Mouse (Mus musculus): ENCODE measurements around the gene Tomm7. TPM values are rescaled to one million over a fixed set of nuclear protein-coding genes. Genes with fewer than 3 reads are reported as not detected.

The Tomm7 gene
- polyA plus RNA-seq, 1 experiment from 2014 or later, result 108 TPM

- Histone ChIP-seq H3K36me3 (ENCODE audit: insufficient read depth) (no peaks in the 10 kb centered on the region), H3K9me3 (ENCODE audit: low read depth, low read length) (no peaks in the 10 kb centered on the region), H3K9ac (no peak overlapping the region), H3K4me2 (no peak overlapping the region), H3K27me3 (ENCODE audit: insufficient read depth, low read length) (peaks cover 6% of the 10 kb centered on the region; the same call in 1 of the 2 replicates), H3K4me1 (ENCODE audit: insufficient read depth) (no peaks in the 10 kb centered on the region), H3K4me3 (ENCODE audit: low read depth, low read length) (no peak overlapping the region), H3K27ac (ENCODE audit: low read depth) (no peak overlapping the region)
- DNase-seq (peak; percentile 81), ATAC-seq (ENCODE audit: insufficient read depth) (no peak)
- peak; percentile 75 for TF ChIP-seq CTCF (IDR thresholded peaks at IDR 0.05; ENCODE audit: low read depth)
- 35% methylated on average over 11 of the region's 11 CpGs for WGBS
Observed at GRCm38 (mm10) chr5:23826321-23827004, 17.5 kb downstream of the Tomm7 start.

DNA sequence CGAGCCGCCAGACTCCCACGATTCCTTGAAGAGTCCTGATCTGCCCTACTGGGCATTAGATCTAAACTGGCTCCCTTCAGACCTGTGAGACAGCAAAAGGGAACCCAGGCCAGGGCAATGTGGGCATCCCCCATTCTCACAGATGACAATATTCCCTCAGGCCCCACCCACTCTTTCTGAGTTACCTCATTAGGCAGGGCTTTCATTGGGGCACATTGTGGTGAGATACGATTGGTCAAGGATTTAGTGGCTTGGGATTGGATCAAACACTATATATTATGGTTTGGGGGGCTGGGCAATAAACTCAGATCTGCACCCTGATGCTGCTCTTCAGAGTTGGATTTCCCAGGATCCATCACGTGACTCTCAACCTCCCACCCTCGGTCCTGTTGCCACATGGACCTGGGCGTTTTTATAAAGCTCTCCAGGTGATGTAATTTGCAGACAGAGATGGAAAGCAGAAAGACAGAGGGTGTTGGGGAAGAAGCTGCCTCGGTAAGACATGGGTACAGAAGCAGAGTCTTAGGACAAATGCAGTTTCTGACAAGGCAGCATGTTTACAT, 19.7 kb downstream of the Tomm7 start:
- H3K9ac ChIP-seq, result no peak overlapping the region
- no peak overlapping the region for H3K4me3 ChIP-seq (ENCODE audit: low read depth, low read length)
- H3K36me3 ChIP-seq (ENCODE audit: insufficient read depth), result peaks cover 11% of the 10 kb centered on the region; the same call in 1 of the 2 replicates
- no peaks in the 10 kb centered on the region for H3K27me3 ChIP-seq (ENCODE audit: insufficient read depth, low read length)
- H3K4me1 ChIP-seq (ENCODE audit: insufficient read depth), result no peaks in the 10 kb centered on the region
- ATAC-seq (ENCODE audit: insufficient read depth) (no peak), DNase-seq (no peak)
- H3K9me3 ChIP-seq (ENCODE audit: low read depth, low read length), result no peaks in the 10 kb centered on the region
- WGBS, result 72% methylated on average over 8 of the region's 8 CpGs
- TF ChIP-seq CTCF (IDR thresholded peaks at IDR 0.05; ENCODE audit: low read depth), result no peak
- no peak overlapping the region for H3K27ac ChIP-seq (ENCODE audit: low read depth)
- no peak overlapping the region for H3K4me2 ChIP-seq

DNA sequence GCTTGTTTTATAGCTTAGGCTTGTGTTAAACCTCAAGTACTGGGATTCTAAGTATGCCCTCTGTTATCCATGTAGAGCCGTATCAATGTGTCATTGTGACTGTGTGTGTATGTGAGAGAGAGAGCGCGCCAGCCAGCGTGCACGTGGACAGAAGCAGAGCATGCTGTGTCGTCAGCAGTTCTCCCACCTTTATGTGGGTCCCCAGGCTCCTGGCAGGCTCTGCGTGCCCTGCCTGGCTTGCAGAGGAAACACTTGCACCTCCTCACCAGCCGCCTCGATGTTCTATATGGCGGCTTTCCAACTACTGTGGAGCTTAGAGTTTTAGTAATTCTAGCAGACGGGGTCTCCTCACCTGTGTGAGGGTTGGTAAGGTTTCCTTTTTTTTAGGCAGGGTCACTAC, 21.7 kb downstream of the Tomm7 start:
- TF ChIP-seq CTCF (IDR thresholded peaks at IDR 0.05; ENCODE audit: low read depth), result no peak
- Histone ChIP-seq H3K4me3 (ENCODE audit: low read depth, low read length) (no peak overlapping the region), H3K4me2 (no peak overlapping the region), H3K27ac (ENCODE audit: low read depth) (no peak overlapping the region), H3K9ac (no peak overlapping the region), H3K27me3 (ENCODE audit: insufficient read depth, low read length) (no peaks in the 10 kb centered on the region), H3K9me3 (ENCODE audit: low read depth, low read length) (no peaks in the 10 kb centered on the region), H3K36me3 (ENCODE audit: insufficient read depth) (peaks cover 24% of the 10 kb centered on the region), H3K4me1 (ENCODE audit: insufficient read depth) (no peaks in the 10 kb centered on the region)
- WGBS, result 73% methylated on average over 11 of the region's 11 CpGs
- ATAC-seq (ENCODE audit: insufficient read depth) (no peak), DNase-seq (no peak)

GRCm38 (mm10) chr5:23816681-23817080, 27.3 kb downstream of the Tomm7 start:
- ATAC-seq (ENCODE audit: insufficient read depth) (no peak), DNase-seq (no peak)
- Histone ChIP-seq H3K9ac (no peak overlapping the region), H3K4me1 (ENCODE audit: insufficient read depth) (no peaks in the 10 kb centered on the region), H3K27ac (ENCODE audit: low read depth) (no peak overlapping the region), H3K4me2 (no peak overlapping the region), H3K36me3 (ENCODE audit: insufficient read depth) (peaks cover 73% of the 10 kb centered on the region), H3K27me3 (ENCODE audit: insufficient read depth, low read length) (no peaks in the 10 kb centered on the region), H3K4me3 (ENCODE audit: low read depth, low read length) (no peak overlapping the region), H3K9me3 (ENCODE audit: low read depth, low read length) (peaks cover 8% of the 10 kb centered on the region; the same call in 1 of the 2 replicates)
- WGBS, result 84% methylated on average over 15 of the region's 15 CpGs
- no peak for TF ChIP-seq CTCF (IDR thresholded peaks at IDR 0.05; ENCODE audit: low read depth)

GRCm38 (mm10) chr5:23814841-23815240, 29.1 kb downstream of the Tomm7 start:
- no peak for TF ChIP-seq CTCF (IDR thresholded peaks at IDR 0.05; ENCODE audit: low read depth)
- 83% methylated on average over 5 of the region's 5 CpGs for WGBS
- H3K27ac ChIP-seq (ENCODE audit: low read depth), result no peak overlapping the region
- H3K4me1 ChIP-seq (ENCODE audit: insufficient read depth), result no peaks in the 10 kb centered on the region
- no peaks in the 10 kb centered on the region for H3K27me3 ChIP-seq (ENCODE audit: insufficient read depth, low read length)
- DNase-seq (no peak), ATAC-seq (ENCODE audit: insufficient read depth) (no peak)
- no peak overlapping the region for H3K4me3 ChIP-seq (ENCODE audit: low read depth, low read length)
- no peak overlapping the region for H3K9ac ChIP-seq
- peaks cover 8% of the 10 kb centered on the region; the same call in 1 of the 2 replicates for H3K9me3 ChIP-seq (ENCODE audit: low read depth, low read length)
- peaks cover 85% of the 10 kb centered on the region for H3K36me3 ChIP-seq (ENCODE audit: insufficient read depth)
- H3K4me2 ChIP-seq, result no peak overlapping the region

GRCm38 (mm10) chr5:23792726-23793125, 51.2 kb downstream of the Tomm7 start:
- 93% methylated on average over 2 of the region's 2 CpGs for WGBS
- H3K9ac ChIP-seq, result no peak overlapping the region
- H3K4me1 ChIP-seq (ENCODE audit: insufficient read depth), result 0 out of 2 replicates have a peak, but pooled peaks cover 4% of the 10 kb centered on the region
- ATAC-seq (ENCODE audit: insufficient read depth) (no peak), DNase-seq (no peak)
- no peak for TF ChIP-seq CTCF (IDR thresholded peaks at IDR 0.05; ENCODE audit: low read depth)
- H3K4me2 ChIP-seq, result no peak overlapping the region
- H3K4me3 ChIP-seq (ENCODE audit: low read depth, low read length), result no peak overlapping the region
- peaks cover 36% of the 10 kb centered on the region for H3K36me3 ChIP-seq (ENCODE audit: insufficient read depth)
- H3K27ac ChIP-seq (ENCODE audit: low read depth), result no peak overlapping the region
- no peaks in the 10 kb centered on the region for H3K9me3 ChIP-seq (ENCODE audit: low read depth, low read length)
- H3K27me3 ChIP-seq (ENCODE audit: insufficient read depth, low read length), result no peaks in the 10 kb centered on the region

DNA sequence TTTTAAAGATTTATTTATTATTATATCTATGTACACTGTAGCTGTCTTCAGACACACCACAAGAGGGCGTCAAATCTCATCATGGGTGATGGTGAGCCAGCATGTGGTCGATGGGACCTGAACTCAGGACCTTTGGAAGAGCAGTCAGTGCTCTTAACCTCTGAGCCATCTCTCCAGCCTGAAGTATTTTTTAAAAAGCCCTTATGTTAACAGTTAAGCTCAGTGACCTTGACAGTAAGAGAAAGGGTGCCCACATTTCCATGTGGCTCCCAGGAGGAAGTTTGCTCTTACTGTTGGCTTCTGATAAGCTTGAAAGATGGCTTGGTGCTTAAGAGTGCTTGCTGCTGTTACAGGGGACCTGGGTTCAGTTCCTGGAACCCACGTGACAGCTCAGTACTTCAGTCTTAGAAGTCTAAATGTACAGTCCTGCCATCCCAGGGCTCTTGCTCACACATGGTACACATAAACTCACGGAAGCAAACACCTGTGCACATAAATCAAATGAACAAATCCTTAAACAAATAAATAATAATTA, 54.8 kb downstream of the Tomm7 start:
- H3K9me3 ChIP-seq (ENCODE audit: low read depth, low read length), result no peaks in the 10 kb centered on the region
- peak; percentile 23; the same call in 1 of the 2 replicates for TF ChIP-seq CTCF (IDR thresholded peaks at IDR 0.05; ENCODE audit: low read depth)
- H3K27me3 ChIP-seq (ENCODE audit: insufficient read depth, low read length), result no peaks in the 10 kb centered on the region
- H3K9ac ChIP-seq, result no peak overlapping the region
- H3K4me2 ChIP-seq, result no peak overlapping the region
- H3K4me1 ChIP-seq (ENCODE audit: insufficient read depth), result 0 out of 2 replicates have a peak, but pooled peaks cover 4% of the 10 kb centered on the region
- ATAC-seq (ENCODE audit: insufficient read depth) (no peak), DNase-seq (no peak)
- H3K36me3 ChIP-seq (ENCODE audit: insufficient read depth), result peaks cover 19% of the 10 kb centered on the region
- H3K27ac ChIP-seq (ENCODE audit: low read depth), result no peak overlapping the region
- WGBS, result 76% methylated on average over 4 of the region's 4 CpGs
- no peak overlapping the region for H3K4me3 ChIP-seq (ENCODE audit: low read depth, low read length)

Other genes with a start within 250 kb of the Tomm7 start
- gene Srpk2, start 159.5 kb downstream of the Tomm7 start, polyA plus RNA-seq (2014; fragmentation: Nextera tagmentation; extraction: Ambion mirVana), result 49.2 and 50.2 TPM in 2 replicates
- gene Pus7, start 60.5 kb downstream of the Tomm7 start, polyA plus RNA-seq (2014; fragmentation: Nextera tagmentation; extraction: Ambion mirVana), result 34.1 and 37.2 TPM in 2 replicates
- gene Rint1, start 56.5 kb downstream of the Tomm7 start, polyA plus RNA-seq (2014; fragmentation: Nextera tagmentation; extraction: Ambion mirVana), result 28.1 and 32.7 TPM in 2 replicates
- 23.7 and 24.0 TPM in 2 replicates for gene Fam126a, start 186.5 kb upstream of the Tomm7 start, polyA plus RNA-seq (2014; fragmentation: Nextera tagmentation; extraction: Ambion mirVana)